Mouse (Mus musculus) heart, adult 2 months (tissue): ENCODE measurements at regions not wholly inside any gene's neighbourhood (a gene's known extent, or its start where the extent isn't known, plus 50 kb on each side); places are given as distances from the start of the nearest gene placed in this dataset.

Experiments used
- DNase-seq, 2 experiments: peaks; one replicate each; pipeline ENCODE4 v3.0.0; 2021
- H3K27ac ChIP-seq: fragments of 200-600 bp; 2 replicates; pipeline ENCODE4 v1.8.1; 2022
- H3K27me3 ChIP-seq: fragments of 200-500 bp; 2 replicates; pipeline ENCODE4 v1.6.1; 2012; ENCODE audit warnings: mild to moderate bottlenecking, low read length, inconsistent platforms, mixed read lengths; ENCODE audit not compliant: control insufficient read depth, insufficient read depth
- H3K36me3 ChIP-seq: fragments of 200-500 bp; 2 replicates; pipeline ENCODE4 v1.6.1; 2012; ENCODE audit warnings: low read length, inconsistent platforms; ENCODE audit not compliant: control insufficient read depth, insufficient read depth
- H3K4me1 ChIP-seq: fragments of 200-500 bp; 2 replicates; pipeline ENCODE4 v1.6.1; 2011; ENCODE audit warnings: low read length; ENCODE audit not compliant: control insufficient read depth, insufficient read depth
- H3K4me3 ChIP-seq: fragments of 200-600 bp; 2 replicates; pipeline ENCODE4 v1.8.1; 2022
- H3K79me2 ChIP-seq: fragments of 200-500 bp; replicated peaks from 2 replicates; pipeline ENCODE4 v1.6.1; 2012; ENCODE audit warnings: mild to moderate bottlenecking, inconsistent platforms, low read length, moderate library complexity, mixed read lengths; ENCODE audit not compliant: control insufficient read depth, insufficient read depth
- H3K9ac ChIP-seq: fragments of 200-500 bp; 2 replicates; pipeline ENCODE4 v1.6.1; 2012; ENCODE audit warnings: low read depth, mild to moderate bottlenecking, control low read depth, inconsistent platforms, low read length, mixed read lengths
- CTCF ChIP-seq: fragments of 200-600 bp; IDR thresholded peaks from 2 replicates; pipeline ENCODE4 v1.8.1; 2022; ENCODE audit warnings: antibody characterized with exemption, mild to moderate bottlenecking, moderate library complexity
- EP300 ChIP-seq: fragments of 200-500 bp; IDR thresholded peaks from 2 replicates; pipeline ENCODE4 v1.6.1; 2011; ENCODE audit warnings: low read depth, low read length, control low read depth; ENCODE audit not compliant: insufficient read depth
- POLR2A ChIP-seq: fragments of 200-500 bp; IDR thresholded peaks from 2 replicates; pipeline ENCODE4 v1.6.1; 2011; ENCODE audit warnings: mild to moderate bottlenecking, low read depth, low read length, control low read depth; ENCODE audit not compliant: insufficient read depth
- WGBS: fragments of 180-500 bp; shearing (Covaris S2); methylation state at CpG from one replicate; pipeline ENCODE4 v1.1.7; 2018; 5-methylcytosine and 5-hydroxymethylcytosine counted together
- intact Hi-C: fragments of 180-260 bp; cut with DNase I; formaldehyde crosslinking; loops from one replicate; pipeline ENCODE4 v1.15.1; 2025

- intact Hi-C loops = no loop called here
Observed at GRCm38 (mm10) chr16:53480664-53481063, 1026.8 kb upstream of the Alcam start.

DNA sequence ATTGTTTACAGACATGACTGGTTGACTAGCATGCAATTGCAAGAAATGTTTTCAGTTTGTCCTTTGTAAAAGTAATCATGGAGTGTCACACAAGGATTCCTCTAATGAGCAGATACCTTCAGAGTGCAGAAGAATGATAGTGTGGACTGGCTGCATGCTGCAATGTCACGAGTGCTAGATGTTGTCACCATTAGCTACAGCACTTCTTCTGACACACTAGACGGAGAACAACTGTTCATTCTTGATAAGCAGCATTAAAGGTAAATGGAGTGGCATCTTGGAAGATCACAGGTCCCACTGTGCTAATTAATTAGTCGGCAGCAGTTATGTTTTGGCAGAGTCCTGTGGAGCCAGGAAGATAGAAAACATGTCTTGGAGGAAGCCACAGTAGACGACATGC lies 985.6 kb upstream of the Alcam start:
- no peak for TF ChIP-seq CTCF
- no peak for TF ChIP-seq POLR2A
- no peak for TF ChIP-seq EP300
- H3K4me1 ChIP-seq = no peaks in the 10 kb centered on the region
- no peaks in the 10 kb centered on the region for H3K36me3 ChIP-seq
- no peak overlapping the region for H3K4me3 ChIP-seq
- no peak overlapping the region for H3K9ac ChIP-seq
- H3K27ac ChIP-seq = no peak overlapping the region
- no peak for DNase-seq
- H3K27me3 ChIP-seq = no peaks in the 10 kb centered on the region
- intact Hi-C loops = no loop called here
- 55% methylated on average over 4 of the region's 4 CpGs for WGBS
- H3K79me2 ChIP-seq = no peaks in the 10 kb centered on the region

More at GRCm38 (mm10) chr16:53480664-53481063, 1026.8 kb upstream of the Alcam start:
- H3K9ac ChIP-seq = no peak overlapping the region
- H3K79me2 ChIP-seq = no peaks in the 10 kb centered on the region
- no peaks in the 10 kb centered on the region for H3K4me1 ChIP-seq
- no peaks in the 10 kb centered on the region for H3K27me3 ChIP-seq
- no peak for DNase-seq
- H3K4me3 ChIP-seq = no peak overlapping the region
- TF ChIP-seq POLR2A (no peak), EP300 (no peak), CTCF (no peak)
- no peak overlapping the region for H3K27ac ChIP-seq
- no peaks in the 10 kb centered on the region for H3K36me3 ChIP-seq

GRCm38 (mm10) chr16:53418416-53418815 lies 964.5 kb upstream of the Alcam start:
- Histone ChIP-seq H3K9ac (no peak overlapping the region), H3K27ac (no peak overlapping the region), H3K4me1 (no peaks in the 10 kb centered on the region), H3K36me3 (no peaks in the 10 kb centered on the region), H3K4me3 (no peak overlapping the region), H3K79me2 (no peaks in the 10 kb centered on the region), H3K27me3 (no peaks in the 10 kb centered on the region)
- TF ChIP-seq POLR2A = no peak
- TF ChIP-seq CTCF = no peak
- no peak for TF ChIP-seq EP300
- DNase-seq = no peak
- 48% methylated on average over 2 of the region's 2 CpGs for WGBS
- intact Hi-C loops = no loop called here

DNA sequence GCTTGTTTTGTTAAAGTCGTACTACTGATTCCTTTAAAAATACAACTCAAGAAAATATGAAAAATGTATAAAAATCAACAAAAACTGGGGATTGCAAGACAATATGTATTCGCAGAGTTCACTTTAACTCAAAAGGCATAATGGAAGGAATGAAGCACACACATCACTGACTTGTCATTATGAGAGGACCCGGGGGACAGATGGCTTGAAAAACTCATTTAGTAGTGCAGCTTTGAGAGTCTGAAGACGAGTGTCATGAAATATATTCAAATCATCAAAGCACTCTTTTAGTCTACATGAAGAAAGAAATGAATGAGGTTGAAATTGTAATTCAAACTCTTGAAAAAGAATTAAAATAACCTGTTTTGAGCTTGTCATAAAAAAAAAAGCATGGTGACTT lies 931.3 kb upstream of the Alcam start:
- 76% methylated on average over 4 of the region's 4 CpGs for WGBS
- Histone ChIP-seq H3K27ac (no peak overlapping the region), H3K36me3 (no peaks in the 10 kb centered on the region), H3K79me2 (no peaks in the 10 kb centered on the region), H3K9ac (no peak overlapping the region), H3K4me3 (no peak overlapping the region), H3K4me1 (no peaks in the 10 kb centered on the region), H3K27me3 (no peaks in the 10 kb centered on the region)
- DNase-seq = no peak
- TF ChIP-seq POLR2A (no peak), CTCF (no peak), EP300 (no peak)
- intact Hi-C loops = no loop called here

GRCm38 (mm10) chr16:53342153-53342552 lies 888.3 kb upstream of the Alcam start:
- no peaks in the 10 kb centered on the region for H3K4me1 ChIP-seq
- H3K4me3 ChIP-seq = no peak overlapping the region
- WGBS = 76% methylated on average over 3 of the region's 3 CpGs
- no peak for TF ChIP-seq CTCF
- no peak for TF ChIP-seq POLR2A
- TF ChIP-seq EP300 = no peak
- intact Hi-C loops = no loop called here
- H3K36me3 ChIP-seq = no peaks in the 10 kb centered on the region
- H3K27ac ChIP-seq = no peak overlapping the region
- H3K79me2 ChIP-seq = no peaks in the 10 kb centered on the region
- H3K9ac ChIP-seq = no peak overlapping the region
- no peaks in the 10 kb centered on the region for H3K27me3 ChIP-seq
- DNase-seq = no peak

- no peak for TF ChIP-seq POLR2A
- TF ChIP-seq CTCF = no peak
- TF ChIP-seq EP300 = no peak
- intact Hi-C loops = no loop called here
- no peak for DNase-seq
- Histone ChIP-seq H3K27me3 (no peaks in the 10 kb centered on the region), H3K36me3 (no peaks in the 10 kb centered on the region), H3K27ac (no peak overlapping the region), H3K9ac (no peak overlapping the region), H3K4me3 (no peak overlapping the region), H3K79me2 (no peaks in the 10 kb centered on the region), H3K4me1 (no peaks in the 10 kb centered on the region)
Observed at GRCm38 (mm10) chr16:53326353-53326752, 872.5 kb upstream of the Alcam start.
